Mouse (Mus musculus): ENCODE measurements around the gene Haus2. TPM values are rescaled to one million over a fixed set of nuclear protein-coding genes. Genes with fewer than 3 reads are reported as not detected.

The Haus2 gene
- polyA plus RNA-seq, 1 experiment from 2014 or later = 21.9 TPM

- Histone ChIP-seq H3K4me2 (ENCODE audit: low read length) (no peak overlapping the region), H3K9ac (ENCODE audit: low read length) (no peak overlapping the region), H3K9me3 (ENCODE audit: control insufficient read depth, low read length) (no peaks in the 10 kb centered on the region), H3K36me3 (ENCODE audit: control insufficient read depth, insufficient read depth, low read length) (peaks cover 2% of the 10 kb centered on the region; the same call in 1 of the 2 replicates), H3K4me1 (ENCODE audit: control insufficient read depth in 2 of 2, insufficient read depth in 2 of 2, low read length in 2 of 2) (no peaks in the 10 kb centered on the region; a peak in 1 of 4 replicates), H3K27me3 (ENCODE audit: control insufficient read depth, insufficient read depth, low read length) (no peaks in the 10 kb centered on the region), H3K4me3 (ENCODE audit: control insufficient read depth in 1 of 2, insufficient read depth in 1 of 2, low read depth in 1 of 2, low read length in 2 of 2) (no peak overlapping the region), H3K27ac (replicated peaks in 1 of 2; ENCODE audit: control insufficient read depth in 1 of 2, insufficient read depth in 1 of 2, low read depth in 2 of 2, low read length in 2 of 2) (no peak overlapping the region)
- 70% methylated on average over 5 of the region's 5 CpGs for WGBS
- no peak for ATAC-seq (ENCODE audit: insufficient number of reproducible peaks, insufficient read depth, low FRiP score, low read depth)
These were observed 30.9 kb upstream of the Haus2 start for GRCm38 (mm10) chr2:120578286-120578685.

- WGBS = 81% methylated on average over 5 of the region's 5 CpGs
- no peak for ATAC-seq (ENCODE audit: insufficient number of reproducible peaks, insufficient read depth, low FRiP score, low read depth)
These were observed 19.4 kb upstream of the Haus2 start for GRCm38 (mm10) chr2:120589759-120590158.

GRCm38 (mm10) chr2:120592227-120592626 lies 17.0 kb upstream of the Haus2 start:
- WGBS = 94% methylated on average over 1 of the region's 1 CpGs
- no peak for ATAC-seq (ENCODE audit: insufficient number of reproducible peaks, insufficient read depth, low FRiP score, low read depth)
- no peak overlapping the region for H3K9ac ChIP-seq (ENCODE audit: low read length)
- peaks cover 62% of the 10 kb centered on the region for H3K36me3 ChIP-seq (ENCODE audit: control insufficient read depth, insufficient read depth, low read length)
- H3K9me3 ChIP-seq (ENCODE audit: control insufficient read depth, low read length) = no peaks in the 10 kb centered on the region
- no peak overlapping the region for H3K4me3 ChIP-seq (ENCODE audit: control insufficient read depth in 1 of 2, insufficient read depth in 1 of 2, low read depth in 1 of 2, low read length in 2 of 2)
- H3K27ac ChIP-seq (replicated peaks in 1 of 2; ENCODE audit: control insufficient read depth in 1 of 2, insufficient read depth in 1 of 2, low read depth in 2 of 2, low read length in 2 of 2) = no peak overlapping the region
- no peaks in the 10 kb centered on the region for H3K4me1 ChIP-seq (ENCODE audit: control insufficient read depth in 2 of 2, insufficient read depth in 2 of 2, low read length in 2 of 2)
- H3K4me2 ChIP-seq (ENCODE audit: low read length) = no peak overlapping the region
- no peaks in the 10 kb centered on the region for H3K27me3 ChIP-seq (ENCODE audit: control insufficient read depth, insufficient read depth, low read length)

More at GRCm38 (mm10) chr2:120589759-120590158, 19.4 kb upstream of the Haus2 start:
- Histone ChIP-seq H3K4me1 (ENCODE audit: control insufficient read depth in 2 of 2, insufficient read depth in 2 of 2, low read length in 2 of 2) (no peaks in the 10 kb centered on the region), H3K27me3 (ENCODE audit: control insufficient read depth, insufficient read depth, low read length) (no peaks in the 10 kb centered on the region), H3K9ac (ENCODE audit: low read length) (no peak overlapping the region), H3K36me3 (ENCODE audit: control insufficient read depth, insufficient read depth, low read length) (peaks cover 61% of the 10 kb centered on the region), H3K9me3 (ENCODE audit: control insufficient read depth, low read length) (no peaks in the 10 kb centered on the region), H3K4me2 (ENCODE audit: low read length) (no peak overlapping the region), H3K27ac (replicated peaks in 1 of 2; ENCODE audit: control insufficient read depth in 1 of 2, insufficient read depth in 1 of 2, low read depth in 2 of 2, low read length in 2 of 2) (no peak overlapping the region), H3K4me3 (ENCODE audit: control insufficient read depth in 1 of 2, insufficient read depth in 1 of 2, low read depth in 1 of 2, low read length in 2 of 2) (no peak overlapping the region)

GRCm38 (mm10) chr2:120597734-120598133 lies 11.4 kb upstream of the Haus2 start:
- H3K9ac ChIP-seq (ENCODE audit: low read length) = no peak overlapping the region
- no peak overlapping the region for H3K27ac ChIP-seq (replicated peaks in 1 of 2; ENCODE audit: control insufficient read depth in 1 of 2, insufficient read depth in 1 of 2, low read depth in 2 of 2, low read length in 2 of 2)
- 81% methylated on average over 2 of the region's 2 CpGs for WGBS
- no peak overlapping the region for H3K4me3 ChIP-seq (ENCODE audit: control insufficient read depth in 1 of 2, insufficient read depth in 1 of 2, low read depth in 1 of 2, low read length in 2 of 2)
- H3K9me3 ChIP-seq (ENCODE audit: control insufficient read depth, low read length) = no peaks in the 10 kb centered on the region
- H3K4me2 ChIP-seq (ENCODE audit: low read length) = no peak overlapping the region
- ATAC-seq (ENCODE audit: insufficient number of reproducible peaks, insufficient read depth, low FRiP score, low read depth) = no peak
- no peaks in the 10 kb centered on the region for H3K4me1 ChIP-seq (ENCODE audit: control insufficient read depth in 2 of 2, insufficient read depth in 2 of 2, low read length in 2 of 2)
- peaks cover 79% of the 10 kb centered on the region for H3K36me3 ChIP-seq (ENCODE audit: control insufficient read depth, insufficient read depth, low read length)
- no peaks in the 10 kb centered on the region for H3K27me3 ChIP-seq (ENCODE audit: control insufficient read depth, insufficient read depth, low read length)

GRCm38 (mm10) chr2:120599506-120599905 lies 9.7 kb upstream of the Haus2 start:
- WGBS = 90% methylated on average over 4 of the region's 4 CpGs
- H3K36me3 ChIP-seq (ENCODE audit: control insufficient read depth, insufficient read depth, low read length) = peaks cover 83% of the 10 kb centered on the region
- no peaks in the 10 kb centered on the region for H3K4me1 ChIP-seq (ENCODE audit: control insufficient read depth in 2 of 2, insufficient read depth in 2 of 2, low read length in 2 of 2)
- H3K4me3 ChIP-seq (ENCODE audit: control insufficient read depth in 1 of 2, insufficient read depth in 1 of 2, low read depth in 1 of 2, low read length in 2 of 2) = no peak overlapping the region
- no peak overlapping the region for H3K27ac ChIP-seq (replicated peaks in 1 of 2; ENCODE audit: control insufficient read depth in 1 of 2, insufficient read depth in 1 of 2, low read depth in 2 of 2, low read length in 2 of 2)
- H3K9ac ChIP-seq (ENCODE audit: low read length) = no peak overlapping the region
- ATAC-seq (ENCODE audit: insufficient number of reproducible peaks, insufficient read depth, low FRiP score, low read depth) = no peak
- no peak overlapping the region for H3K4me2 ChIP-seq (ENCODE audit: low read length)
- H3K27me3 ChIP-seq (ENCODE audit: control insufficient read depth, insufficient read depth, low read length) = no peaks in the 10 kb centered on the region
- H3K9me3 ChIP-seq (ENCODE audit: control insufficient read depth, low read length) = no peaks in the 10 kb centered on the region

GRCm38 (mm10) chr2:120606021-120606690 lies 3.0 kb upstream of the Haus2 start:
- Histone ChIP-seq H3K9ac (ENCODE audit: low read length) (no peak overlapping the region), H3K9me3 (ENCODE audit: control insufficient read depth, low read length) (no peaks in the 10 kb centered on the region), H3K36me3 (ENCODE audit: control insufficient read depth, insufficient read depth, low read length) (peaks cover 32% of the 10 kb centered on the region), H3K4me2 (ENCODE audit: low read length) (no peak overlapping the region), H3K27ac (replicated peaks in 1 of 2; ENCODE audit: control insufficient read depth in 1 of 2, insufficient read depth in 1 of 2, low read depth in 2 of 2, low read length in 2 of 2) (no peak overlapping the region), H3K4me3 (ENCODE audit: control insufficient read depth in 1 of 2, insufficient read depth in 1 of 2, low read depth in 1 of 2, low read length in 2 of 2) (no peak overlapping the region), H3K27me3 (ENCODE audit: control insufficient read depth, insufficient read depth, low read length) (no peaks in the 10 kb centered on the region), H3K4me1 (ENCODE audit: control insufficient read depth in 2 of 2, insufficient read depth in 2 of 2, low read length in 2 of 2) (peaks cover 0 to 17% of the 10 kb centered on the region in 2 experiments; a peak in 2 of 4 replicates)
- no peak for ATAC-seq (ENCODE audit: insufficient number of reproducible peaks, insufficient read depth, low FRiP score, low read depth)
- 64% methylated on average over 6 of the region's 6 CpGs for WGBS

GRCm38 (mm10) chr2:120616279-120617163 lies 7.3 kb downstream of the Haus2 start:
- no peaks in the 10 kb centered on the region for H3K27me3 ChIP-seq (ENCODE audit: control insufficient read depth, insufficient read depth, low read length)
- no peaks in the 10 kb centered on the region for H3K4me1 ChIP-seq (ENCODE audit: control insufficient read depth in 2 of 2, insufficient read depth in 2 of 2, low read length in 2 of 2)
- H3K36me3 ChIP-seq (ENCODE audit: control insufficient read depth, insufficient read depth, low read length) = peaks cover 70% of the 10 kb centered on the region
- H3K27ac ChIP-seq (replicated peaks in 1 of 2; ENCODE audit: control insufficient read depth in 1 of 2, insufficient read depth in 1 of 2, low read depth in 2 of 2, low read length in 2 of 2) = no peak overlapping the region
- 92% methylated on average over 5 of the region's 5 CpGs for WGBS
- no peak overlapping the region for H3K4me3 ChIP-seq (ENCODE audit: control insufficient read depth in 1 of 2, insufficient read depth in 1 of 2, low read depth in 1 of 2, low read length in 2 of 2)
- H3K9me3 ChIP-seq (ENCODE audit: control insufficient read depth, low read length) = no peaks in the 10 kb centered on the region
- no peak overlapping the region for H3K4me2 ChIP-seq (ENCODE audit: low read length)
- no peak for ATAC-seq (ENCODE audit: insufficient number of reproducible peaks, insufficient read depth, low FRiP score, low read depth)
- no peak overlapping the region for H3K9ac ChIP-seq (ENCODE audit: low read length)
